9 mouse cellular contexts compared by ENCODE assay signal in the genomic region with DNA sequence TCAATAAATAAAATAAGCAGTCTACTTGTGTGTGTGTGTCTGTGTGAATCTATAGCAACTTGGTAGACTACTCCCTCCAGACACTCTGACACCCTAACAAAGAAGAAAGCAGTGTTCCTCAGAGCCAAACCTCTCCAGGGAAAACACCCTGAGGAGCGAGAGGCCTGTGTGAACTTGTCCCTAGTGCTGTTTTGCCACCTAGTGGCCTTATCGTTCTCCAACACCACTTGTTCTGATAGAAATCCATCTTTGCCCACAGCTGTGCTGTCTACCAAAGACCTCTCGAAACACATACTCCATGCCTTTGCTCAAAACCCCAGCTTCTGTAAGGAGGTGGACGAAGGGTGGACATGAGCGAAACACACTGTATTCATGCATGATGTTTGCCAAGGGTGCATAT. TPM values are rescaled to one million over a fixed set of nuclear protein-coding genes. Genes with fewer than 3 reads are reported as not detected.
DNase-seq lines count a peak whose midpoint lies in the region; ATAC-seq and TF ChIP-seq lines count a peak whose summit lies in the region.
"Had no signal": no experiment of that assay in that cellular context is flagged by ENCODE, and none has a peak within 500 bp of the region (broad histone marks: within the 10 kb centered on the region; RNA-seq: fewer than 3 reads in every experiment).

No protein-coding gene starts in this region.

- peak; percentile 73 for DNase-seq in 416B (ENCODE audit: low read depth)
- DNase-seq in adrenal gland, adult 2 months: peak; percentile 75
- peak; percentile 85 for DNase-seq in kidney, adult 9 months
- DNase-seq in liver, adult 2 months (ENCODE audit: extremely low read depth, low read depth, low spot score): peak; percentile 85
- DNase-seq in thymus, postnatal 0 days (ENCODE audit: low spot score): peak; percentile 54

- peak; percentile 53; the same call in 1 of the 2 replicates for ATAC-seq in embryonic facial prominence, embryonic 12.5 days (ENCODE audit: insufficient number of reproducible peaks, insufficient read depth, low FRiP score, low TSS enrichment)
- peak; percentile 74 for ATAC-seq in heart, embryonic 12.5 days (ENCODE audit: insufficient number of reproducible peaks, low FRiP score)

- H3K4me2 ChIP-seq in embryonic facial prominence, embryonic 12.5 days (replicated peaks): no peak overlapping the region
- no peak overlapping the region for H3K4me2 ChIP-seq in heart, embryonic 12.5 days
- H3K4me2 ChIP-seq in myocyte (ENCODE audit: low read depth): peak overlapping the region; percentile 86

- H3K4me1 ChIP-seq in embryonic facial prominence, embryonic 12.5 days: 0 out of 2 replicates have a peak, but pooled peaks cover 4% of the 10 kb centered on the region
- 0 out of 2 replicates have a peak, but pooled peaks cover 7% of the 10 kb centered on the region for H3K4me1 ChIP-seq in heart, embryonic 12.5 days (replicated peaks)
- peaks cover 17% of the 10 kb centered on the region for H3K4me1 ChIP-seq in liver, adult 2 months (ENCODE audit: control insufficient read depth, insufficient read depth, low read length)

- H3K27ac ChIP-seq in embryonic facial prominence, embryonic 12.5 days: no peak overlapping the region
- no peak overlapping the region for H3K27ac ChIP-seq in heart, embryonic 12.5 days (ENCODE audit: poor library complexity, severe bottlenecking)
- H3K27ac ChIP-seq in liver, adult 2 months (replicated peaks; ENCODE audit: insufficient read depth, low read depth, low read length): peak overlapping the region; percentile 96

- 32% methylated on average over 5 of the region's 5 CpGs for WGBS in embryonic facial prominence, embryonic 12.5 days
- 30% methylated on average over 5 of the region's 5 CpGs for WGBS in heart, embryonic 12.5 days
- WGBS in liver, adult 2 months: 16% methylated on average over 5 of the region's 5 CpGs

- no peaks in the 10 kb centered on the region for H3K79me2 ChIP-seq in liver, adult 2 months (ENCODE audit: control insufficient read depth, insufficient read depth, low read length)
- H3K79me2 ChIP-seq in myocyte (ENCODE audit: control insufficient read depth, insufficient read depth): no peaks in the 10 kb centered on the region

- TF ChIP-seq CTCF in liver, adult 2 months (IDR thresholded peaks at IDR 0.05; ENCODE audit: low read depth, low read length): peak; percentile 53; the same call in 1 of the 2 replicates

- H3K9ac ChIP-seq in embryonic facial prominence, embryonic 12.5 days: 0 out of 2 replicates have a peak overlapping the region, but pooled peaks have one; percentile 30
- H3K9ac ChIP-seq in heart, embryonic 12.5 days: no peak overlapping the region
- H3K9ac ChIP-seq in liver, adult 2 months (ENCODE audit: low read depth, low read length): no peak overlapping the region

- TF ChIP-seq POLR2A in liver, adult 2 months (IDR thresholded peaks at IDR 0.05; ENCODE audit: extremely low read depth, insufficient read depth, low read length): no peak
- no peak for TF ChIP-seq POLR2A in myocyte (IDR thresholded peaks at IDR 0.05; ENCODE audit: insufficient read length, low read depth)

- H3K9me3 ChIP-seq in embryonic facial prominence, embryonic 12.5 days: no peaks in the 10 kb centered on the region
- peaks cover 8% of the 10 kb centered on the region for H3K9me3 ChIP-seq in heart, embryonic 12.5 days (replicated peaks)

- no peak overlapping the region for H3K4me3 ChIP-seq in embryonic facial prominence, embryonic 12.5 days
- no peak overlapping the region for H3K4me3 ChIP-seq in heart, embryonic 12.5 days
- no peak overlapping the region for H3K4me3 ChIP-seq in liver, adult 2 months (ENCODE audit: insufficient read depth, low read depth, low read length)
- peak overlapping the region; percentile 10 for H3K4me3 ChIP-seq in myocyte

- H3K36me3 ChIP-seq in embryonic facial prominence, embryonic 12.5 days: no peaks in the 10 kb centered on the region
- no peaks in the 10 kb centered on the region for H3K36me3 ChIP-seq in heart, embryonic 12.5 days
- no peaks in the 10 kb centered on the region for H3K36me3 ChIP-seq in liver, adult 2 months (ENCODE audit: control insufficient read depth, insufficient read depth, low read length)
- H3K36me3 ChIP-seq in myocyte (ENCODE audit: control insufficient read depth, insufficient read depth): no peaks in the 10 kb centered on the region

- H3ac ChIP-seq in myocyte (ENCODE audit: control insufficient read depth, insufficient read length): no peak overlapping the region

- no peaks in the 10 kb centered on the region for H3K27me3 ChIP-seq in embryonic facial prominence, embryonic 12.5 days
- no peaks in the 10 kb centered on the region for H3K27me3 ChIP-seq in heart, embryonic 12.5 days (replicated peaks)
- H3K27me3 ChIP-seq in liver, adult 2 months (ENCODE audit: control insufficient read depth, insufficient read depth, low read length): no peaks in the 10 kb centered on the region
- no peaks in the 10 kb centered on the region for H3K27me3 ChIP-seq in myocyte (ENCODE audit: control insufficient read depth, insufficient read depth, insufficient read length)

TF ChIP-seq in myocyte, 11 proteins besides CTCF, POLR2A, EP300 and RAD21:
- TF ChIP-seq TCF3 (IDR thresholded peaks at IDR 0.05; ENCODE audit: insufficient read length, low read depth) (no peak), E2F4 (IDR thresholded peaks at IDR 0.05; ENCODE audit: insufficient read depth) (no peak), MYOG (IDR thresholded peaks at IDR 0.05; ENCODE audit: control insufficient read depth in 1 of 3, insufficient read depth in 1 of 3, insufficient read length in 2 of 3, low read depth in 2 of 3) (no peak), MAX (IDR thresholded peaks at IDR 0.05; ENCODE audit: low read depth) (no peak), POLR2AphosphoS2 (IDR thresholded peaks at IDR 0.05; ENCODE audit: insufficient read length, low read depth) (no peak), TCF12 (IDR thresholded peaks at IDR 0.05; ENCODE audit: insufficient read depth, poor library complexity, severe bottlenecking) (no peak), CEBPB (IDR thresholded peaks at IDR 0.05; ENCODE audit: insufficient read depth, poor library complexity, severe bottlenecking) (no peak), MYOD1 (IDR thresholded peaks at IDR 0.05; ENCODE audit: control insufficient read depth in 1 of 3, insufficient read length in 2 of 3, low read depth in 2 of 3) (no peak), REST (IDR thresholded peaks at IDR 0.05; ENCODE audit: insufficient read depth, insufficient read length) (no peak), SRF (IDR thresholded peaks at IDR 0.05; ENCODE audit: control insufficient read depth, insufficient read length, low read depth) (no peak), USF1 (IDR thresholded peaks at IDR 0.05; ENCODE audit: low read depth) (no peak)
TF ChIP-seq in myocyte: peak in this region for 0.

RNA-seq across cellular contexts. Expression of gene Rnase13, which starts 8.3 kb away (rescaled TPM):
- not detected for total RNA-seq in adrenal gland, adult 2 months (2021)
- polyA plus RNA-seq in adrenal gland, adult 2 months (2012; rRNA removed): not detected in 2 replicates
- polyA plus RNA-seq in embryonic facial prominence, embryonic 12.5 days (2016; fragmentation: Nextera tagmentation; extraction: Ambion mirVana): not detected in 2 replicates
- not detected in 2 replicates for polyA plus RNA-seq in heart, embryonic 12.5 days (2016; fragmentation: Nextera tagmentation; extraction: Ambion mirVana)
- not detected in 2 replicates for total RNA-seq in liver, adult 2 months (2014; rRNA removed)
- 0.22 and 0.24 TPM in 2 replicates for polyA plus RNA-seq in liver, adult 2 months (2012; rRNA removed)
- not detected for polyA plus RNA-seq in myocyte (2012; fragmentation: generic; extraction: Trizol)
- polyA plus RNA-seq in thymus, postnatal 0 days (2015; fragmentation: Nextera tagmentation; extraction: Ambion mirVana): not detected in 2 replicates
- total RNA-seq: adrenal gland, postnatal 4 days had no signal

RNA-seq across cellular contexts. Expression of gene Tppp2, which starts 12.6 kb away (rescaled TPM):
- not detected for total RNA-seq in adrenal gland, adult 2 months (2021)
- not detected in 2 replicates for polyA plus RNA-seq in adrenal gland, adult 2 months (2012; rRNA removed)
- polyA plus RNA-seq in embryonic facial prominence, embryonic 12.5 days (2016; fragmentation: Nextera tagmentation; extraction: Ambion mirVana): not detected in 2 replicates
- polyA plus RNA-seq in heart, embryonic 12.5 days (2016; fragmentation: Nextera tagmentation; extraction: Ambion mirVana): not detected in 2 replicates
- not detected in 2 replicates for total RNA-seq in liver, adult 2 months (2014; rRNA removed)
- polyA plus RNA-seq in liver, adult 2 months (2012; rRNA removed): not detected in 2 replicates
- not detected for polyA plus RNA-seq in myocyte (2012; fragmentation: generic; extraction: Trizol)
- polyA plus RNA-seq in thymus, postnatal 0 days (2015; fragmentation: Nextera tagmentation; extraction: Ambion mirVana): not detected in 2 replicates
- total RNA-seq: adrenal gland, postnatal 4 days had no signal

RNA-seq across cellular contexts. Expression of gene Ndrg2, which starts 16.9 kb away (rescaled TPM):
- 100 to 1,000 TPM; 223 to 343 TPM for total RNA-seq in adrenal gland, adult 2 months (2021)
- polyA plus RNA-seq in adrenal gland, adult 2 months (2012; rRNA removed): 390 and 417 TPM in 2 replicates
- 30.9 and 37.1 TPM in 2 replicates for polyA plus RNA-seq in embryonic facial prominence, embryonic 12.5 days (2016; fragmentation: Nextera tagmentation; extraction: Ambion mirVana)
- polyA plus RNA-seq in heart, embryonic 12.5 days (2016; fragmentation: Nextera tagmentation; extraction: Ambion mirVana): 224 and 228 TPM in 2 replicates
- 1,230 and 1,535 TPM in 2 replicates for total RNA-seq in liver, adult 2 months (2014; rRNA removed)
- 1,907 and 2,831 TPM in 2 replicates for polyA plus RNA-seq in liver, adult 2 months (2012; rRNA removed)
- polyA plus RNA-seq in myocyte (2012; fragmentation: generic; extraction: Trizol): 31.8 TPM
- polyA plus RNA-seq in thymus, postnatal 0 days (2015; fragmentation: Nextera tagmentation; extraction: Ambion mirVana): 14.8 and 16.6 TPM in 2 replicates

RNA-seq across cellular contexts. Expression of gene Slc39a2, which starts 38.1 kb away (rescaled TPM):
- total RNA-seq in adrenal gland, adult 2 months (2021): under 1 TPM; 0.45 to 0.58 TPM
- 0.48 and 0.61 TPM in 2 replicates for polyA plus RNA-seq in adrenal gland, adult 2 months (2012; rRNA removed)
- 1.4 and 1.5 TPM in 2 replicates for polyA plus RNA-seq in embryonic facial prominence, embryonic 12.5 days (2016; fragmentation: Nextera tagmentation; extraction: Ambion mirVana)
- polyA plus RNA-seq in heart, embryonic 12.5 days (2016; fragmentation: Nextera tagmentation; extraction: Ambion mirVana): 0.20 and 0.44 TPM in 2 replicates
- 0.65 and 1.4 TPM in 2 replicates for total RNA-seq in liver, adult 2 months (2014; rRNA removed)
- polyA plus RNA-seq in liver, adult 2 months (2012; rRNA removed): 1.1 and 1.8 TPM in 2 replicates
- 0.12 TPM for polyA plus RNA-seq in myocyte (2012; fragmentation: generic; extraction: Trizol)
- 0.14 and 0.26 TPM in 2 replicates for polyA plus RNA-seq in thymus, postnatal 0 days (2015; fragmentation: Nextera tagmentation; extraction: Ambion mirVana)

RNA-seq across cellular contexts. Expression of gene Mettl17, which starts 46.2 kb away (rescaled TPM):
- total RNA-seq in adrenal gland, adult 2 months (2021): 10 to 100 TPM; 31.0 to 33.4 TPM
- polyA plus RNA-seq in adrenal gland, adult 2 months (2012; rRNA removed): 48.8 and 99.4 TPM in 2 replicates
- polyA plus RNA-seq in embryonic facial prominence, embryonic 12.5 days (2016; fragmentation: Nextera tagmentation; extraction: Ambion mirVana): 55.5 and 56.8 TPM in 2 replicates
- 39.7 and 40.4 TPM in 2 replicates for polyA plus RNA-seq in heart, embryonic 12.5 days (2016; fragmentation: Nextera tagmentation; extraction: Ambion mirVana)
- 14.0 and 23.2 TPM in 2 replicates for total RNA-seq in liver, adult 2 months (2014; rRNA removed)
- 18.2 and 21.0 TPM in 2 replicates for polyA plus RNA-seq in liver, adult 2 months (2012; rRNA removed)
- 24.1 TPM for polyA plus RNA-seq in myocyte (2012; fragmentation: generic; extraction: Trizol)
- polyA plus RNA-seq in thymus, postnatal 0 days (2015; fragmentation: Nextera tagmentation; extraction: Ambion mirVana): 41.9 and 50.0 TPM in 2 replicates
